Mouse (Mus musculus) hindbrain, embryonic 11.5 days (tissue): Measurements from ENCODE around the gene Tmem30b. TPM values are rescaled to one million over a fixed set of nuclear protein-coding genes. Genes with fewer than 3 reads are reported as not detected.

Source experiments
- ATAC-seq: fragments of 200-750 bp; cut with Nextera tagmentation; 2 replicates; pipeline ENCODE4 v1.8.0; 2017; ENCODE audit warnings: mild to moderate bottlenecking, moderate TSS enrichment, moderate library complexity; ENCODE audit not compliant: low FRiP score
- DNase-seq: peaks from one replicate; pipeline ENCODE4 v3.0.0-alpha.2; 2015; ENCODE audit warnings: low spot score
- H3K27ac ChIP-seq: fragments of 300-500 bp; sonication (generic); 2 replicates; pipeline ENCODE4 v1.5.1; 2014; ENCODE audit warnings: mild to moderate bottlenecking, low read depth, low read length
- H3K27me3 ChIP-seq: fragments of 300-500 bp; sonication (generic); 2 replicates; pipeline ENCODE4 v1.6.1; 2014; ENCODE audit warnings: mild to moderate bottlenecking, low read length, moderate library complexity, mixed read lengths; ENCODE audit not compliant: control insufficient read depth, insufficient read depth
- H3K36me3 ChIP-seq: fragments of 300-500 bp; sonication (generic); 2 replicates; pipeline ENCODE4 v1.6.1; 2014; ENCODE audit warnings: mild to moderate bottlenecking, low read length, moderate library complexity, mixed read lengths; ENCODE audit not compliant: control insufficient read depth, insufficient read depth
- H3K4me1 ChIP-seq: fragments of 300-500 bp; sonication (generic); replicated peaks from 2 replicates; pipeline ENCODE4 v1.6.1; 2014; ENCODE audit warnings: low read length, mixed read lengths; ENCODE audit not compliant: control insufficient read depth, insufficient read depth
- H3K4me2 ChIP-seq: fragments of 300-500 bp; sonication (generic); replicated peaks from 2 replicates; pipeline ENCODE4 v1.6.1; 2014; ENCODE audit warnings: mild to moderate bottlenecking, low read depth, low read length
- H3K4me3 ChIP-seq: fragments of 300-500 bp; sonication (generic); 2 replicates; pipeline ENCODE4 v1.5.1; 2014; ENCODE audit warnings: low read depth, low read length
- H3K9ac ChIP-seq: fragments of 300-500 bp; sonication (generic); 2 replicates; pipeline ENCODE4 v1.6.1; 2014; ENCODE audit warnings: low read depth, low read length
- H3K9me3 ChIP-seq: fragments of 300-500 bp; sonication (generic); 2 replicates; pipeline ENCODE4 v1.6.1; 2016; ENCODE audit warnings: low read length; ENCODE audit not compliant: control insufficient read depth
- WGBS: fragments of 180-500 bp; shearing (Covaris S2); extraction: QIAGEN DNeasy Blood & Tissue Kit; methylation state at CpG from one replicate; pipeline ENCODE4 v1.1.7; 2014; 5-methylcytosine and 5-hydroxymethylcytosine counted together
- polyA plus RNA-seq: library from polyadenylated mRNA; unstranded; fragments of >200 nt; fragmentation: Nextera tagmentation; extraction: Ambion mirVana; gene quantifications from 2 replicates; pipeline ENCODE4 v1.2.1, GENCODE M21; 2014

The Tmem30b gene
- polyA plus RNA-seq, 1 experiment from 2014 or later, result 3.1 TPM

GRCm38 (mm10) chr12:73493929-73494530 is 52.2 kb downstream of the Tmem30b start:
- Histone ChIP-seq H3K27me3 (no peaks in the 10 kb centered on the region), H3K27ac (no peak overlapping the region), H3K4me3 (no peak overlapping the region), H3K36me3 (no peaks in the 10 kb centered on the region), H3K9ac (no peak overlapping the region), H3K9me3 (no peaks in the 10 kb centered on the region), H3K4me2 (no peak overlapping the region), H3K4me1 (no peaks in the 10 kb centered on the region)
- WGBS, result 88% methylated on average over 16 of the region's 16 CpGs
- DNase-seq (no peak), ATAC-seq (no peak)

Other genes starting within 250 kb of the Tmem30b start
- 9.1 and 10.5 TPM in 2 replicates for gene Prkch, start 38.4 kb upstream of the Tmem30b start, polyA plus RNA-seq